Mouse (Mus musculus) midbrain, embryonic 12.5 days (tissue): ENCODE data around the gene Tmem151a. TPM values are rescaled to one million over a fixed set of nuclear protein-coding genes. Genes with fewer than 3 reads are reported as not detected.

Experiments
- ATAC-seq: fragments of 200-750 bp; cut with Nextera tagmentation; 2 replicates; pipeline ENCODE4 v1.8.0; 2017; ENCODE audit warnings: low read depth, moderate TSS enrichment, moderate library complexity; ENCODE audit not compliant: low FRiP score
- H3K27ac ChIP-seq: fragments of 300-500 bp; sonication (generic); replicated peaks from 2 replicates; pipeline ENCODE4 v1.5.1; 2016; ENCODE audit warnings: mild to moderate bottlenecking
- H3K27me3 ChIP-seq: fragments of 300-500 bp; sonication (generic); 2 replicates; pipeline ENCODE4 v1.6.1; 2016; ENCODE audit warnings: mild to moderate bottlenecking
- H3K36me3 ChIP-seq: fragments of 300-500 bp; sonication (generic); 2 replicates; pipeline ENCODE4 v1.6.1; 2016
- H3K4me1 ChIP-seq: fragments of 300-500 bp; sonication (generic); 2 replicates; pipeline ENCODE4 v1.6.1; 2016
- H3K4me2 ChIP-seq: fragments of 300-500 bp; sonication (generic); replicated peaks from 2 replicates; pipeline ENCODE4 v1.6.1; 2016; ENCODE audit warnings: mild to moderate bottlenecking, moderate library complexity
- H3K4me3 ChIP-seq: fragments of 300-500 bp; sonication (generic); 2 replicates; pipeline ENCODE4 v1.5.1; 2016; ENCODE audit warnings: mild to moderate bottlenecking
- H3K9ac ChIP-seq: fragments of 300-500 bp; sonication (generic); replicated peaks from 2 replicates; pipeline ENCODE4 v1.6.1; 2016; ENCODE audit warnings: mild to moderate bottlenecking, moderate library complexity
- H3K9me3 ChIP-seq: fragments of 300-500 bp; sonication (generic); 2 replicates; pipeline ENCODE4 v1.6.1; 2016; ENCODE audit warnings: mild to moderate bottlenecking
- WGBS: fragments of 180-500 bp; shearing (Covaris S2); methylation state at CpG from one replicate; pipeline ENCODE4 v1.1.7; 2016; 5-methylcytosine and 5-hydroxymethylcytosine counted together
- polyA plus RNA-seq: library from polyadenylated mRNA; unstranded; fragments of >200 nt; fragmentation: Nextera tagmentation; extraction: Ambion mirVana; gene quantifications from 2 replicates; pipeline ENCODE4 v1.2.1, GENCODE M21; 2016

Gene Tmem151a
- polyA plus RNA-seq, 1 experiment from 2014 or later, result 2.0 TPM

GRCm38 (mm10) chr19:5026111-5026510 is 59.2 kb downstream of the Tmem151a start:
- no peak for ATAC-seq
- Histone ChIP-seq H3K9me3 (no peaks in the 10 kb centered on the region), H3K4me2 (no peak overlapping the region), H3K27ac (no peak overlapping the region), H3K27me3 (no peaks in the 10 kb centered on the region), H3K36me3 (peaks cover 40% of the 10 kb centered on the region), H3K4me1 (peaks cover 5% of the 10 kb centered on the region; the same call in 1 of the 2 replicates), H3K4me3 (no peak overlapping the region), H3K9ac (no peak overlapping the region; the same call in 1 of the 2 replicates)
- 88% methylated on average over 8 of the region's 8 CpGs for WGBS

- Histone ChIP-seq H3K36me3 (peaks cover 20% of the 10 kb centered on the region), H3K4me3 (peak within 1 kb of the TSS; percentile 67), H3K27ac (peak within 1 kb of the TSS; percentile 82), H3K4me2 (peak within 1 kb of the TSS; percentile 94), H3K4me1 (peaks cover 5% of the 10 kb centered on the region; the same call in 1 of the 2 replicates), H3K9ac (peak within 1 kb of the TSS; percentile 71), H3K27me3 (no peaks in the 10 kb centered on the region), H3K9me3 (no peaks in the 10 kb centered on the region)
- peak; percentile 97 for ATAC-seq
- under 1% methylated on average over 62 of the region's 62 CpGs for WGBS
Measured at GRCm38 (mm10) chr19:5023621-5024479, 61.5 kb downstream of the Tmem151a start, which contains the start of gene Slc29a2. Gene Slc29a2 (plus strand): TSS chr19:5023860.

GRCm38 (mm10) chr19:5021416-5021815 is 63.9 kb downstream of the Tmem151a start:
- peaks cover 5% of the 10 kb centered on the region; the same call in 1 of the 2 replicates for H3K4me1 ChIP-seq
- H3K9me3 ChIP-seq, result no peaks in the 10 kb centered on the region
- H3K36me3 ChIP-seq, result no peaks in the 10 kb centered on the region
- no peak overlapping the region for H3K27ac ChIP-seq
- no peaks in the 10 kb centered on the region for H3K27me3 ChIP-seq
- H3K4me2 ChIP-seq, result no peak overlapping the region
- no peak overlapping the region for H3K9ac ChIP-seq
- H3K4me3 ChIP-seq, result no peak overlapping the region
- WGBS, result 84% methylated on average over 2 of the region's 2 CpGs
- ATAC-seq, result no peak

Other genes with a start within 250 kb of the Tmem151a start
- gene Ccs, start 246.2 kb downstream of the Tmem151a start, polyA plus RNA-seq, result 34.1 and 38.1 TPM in 2 replicates
- 0.15 TPM in 1 of 2 replicates, not detected in the other for gene Ccdc87, start 246.2 kb downstream of the Tmem151a start, polyA plus RNA-seq
- 51.7 and 52.0 TPM in 2 replicates for gene Ctsf, start 230.4 kb downstream of the Tmem151a start, polyA plus RNA-seq
- gene Actn3, start 207.6 kb downstream of the Tmem151a start, polyA plus RNA-seq, result 1.2 and 1.6 TPM in 2 replicates
- 21.6 and 21.8 TPM in 2 replicates for gene Zdhhc24, start 206.9 kb downstream of the Tmem151a start, polyA plus RNA-seq
- 9.9 and 11.4 TPM in 2 replicates for gene Bbs1, start 178.9 kb downstream of the Tmem151a start, polyA plus RNA-seq
- gene Dpp3, start 157.2 kb downstream of the Tmem151a start, polyA plus RNA-seq, result 179 and 189 TPM in 2 replicates
- gene Peli3, start 142.4 kb downstream of the Tmem151a start, polyA plus RNA-seq, result 3.8 and 4.6 TPM in 2 replicates
- gene Mrpl11, start 123.4 kb downstream of the Tmem151a start, polyA plus RNA-seq, result 125 and 129 TPM in 2 replicates
- 0.07 and 0.20 TPM in 2 replicates for gene Npas4, start 95.2 kb downstream of the Tmem151a start, polyA plus RNA-seq
- 4.8 and 5.1 TPM in 2 replicates for gene Slc29a2, start 61.7 kb downstream of the Tmem151a start, polyA plus RNA-seq
- gene B4gat1, start 46.7 kb downstream of the Tmem151a start, polyA plus RNA-seq, result 40.7 and 42.4 TPM in 2 replicates
- gene AC124502.3, start 46.6 kb downstream of the Tmem151a start, polyA plus RNA-seq, result 4.0 and 4.4 TPM in 2 replicates
- 56.6 and 63.7 TPM in 2 replicates for gene Brms1, start 44.2 kb downstream of the Tmem151a start, polyA plus RNA-seq
- 1.7 and 2.0 TPM in 2 replicates for gene Rin1, start 35.0 kb downstream of the Tmem151a start, polyA plus RNA-seq
- gene Cd248, start 17.5 kb downstream of the Tmem151a start, polyA plus RNA-seq, result 24.7 and 31.5 TPM in 2 replicates
- 60.9 and 61.6 TPM in 2 replicates for gene Yif1a, start 3.0 kb upstream of the Tmem151a start, polyA plus RNA-seq
- 196 and 239 TPM in 2 replicates for gene Cnih2, start 13.0 kb upstream of the Tmem151a start, polyA plus RNA-seq
- gene Rab1b, start 21.5 kb upstream of the Tmem151a start, polyA plus RNA-seq, result 232 and 247 TPM in 2 replicates
- gene Klc2, start 33.0 kb upstream of the Tmem151a start, polyA plus RNA-seq, result 53.3 and 54.7 TPM in 2 replicates
- 32.5 and 32.8 TPM in 2 replicates for gene Pacs1, start 187.6 kb upstream of the Tmem151a start, polyA plus RNA-seq
- gene Sf3b2, start 209.9 kb upstream of the Tmem151a start, polyA plus RNA-seq, result 411 and 418 TPM in 2 replicates
- gene Gal3st3, start 212.8 kb upstream of the Tmem151a start, polyA plus RNA-seq, result 20.4 and 24.1 TPM in 2 replicates